Mouse (Mus musculus) ZHBTc4 (cell line): Measurements from ENCODE around the gene Adamtsl4.
A peak's percentile ranks its signal among the peaks of the same experiment; 100 is the strongest.

Experiments used
- DNase-seq: peaks from one replicate; pipeline ENCODE4 v3.0.0-alpha.2; 2011; ENCODE audit warnings: low read depth, low spot score

Gene Adamtsl4

GRCm38 (mm10) chr3:95687524-95688421, at the start of gene Adamtsl4:
Adamtsl4 (minus strand) TSS chr3:95687917.
- peak; percentile 85 for DNase-seq

- DNase-seq, result peak; percentile 51
Measured at GRCm38 (mm10) chr3:95735071-95735670, 47.5 kb upstream of the Adamtsl4 start.

GRCm38 (mm10) chr3:95734092-95734702, 46.5 kb upstream of the Adamtsl4 start:
- peak; percentile 16 for DNase-seq

GRCm38 (mm10) chr3:95732744-95733521, 45.2 kb upstream of the Adamtsl4 start:
- DNase-seq, result no peak

GRCm38 (mm10) chr3:95732297-95732696, 44.6 kb upstream of the Adamtsl4 start:
- DNase-seq, result no peak

- no peak for DNase-seq
Measured at GRCm38 (mm10) chr3:95731802-95732201, 44.1 kb upstream of the Adamtsl4 start.

- DNase-seq, result peak; percentile 16
Measured at GRCm38 (mm10) chr3:95730431-95730830, 42.7 kb upstream of the Adamtsl4 start.

GRCm38 (mm10) chr3:95728906-95729305, 41.2 kb upstream of the Adamtsl4 start:
- no peak for DNase-seq

GRCm38 (mm10) chr3:95726696-95727358, 39.1 kb upstream of the Adamtsl4 start:
- DNase-seq, result no peak

GRCm38 (mm10) chr3:95725863-95726262, 38.1 kb upstream of the Adamtsl4 start:
- DNase-seq, result no peak

- DNase-seq, result no peak
Measured at GRCm38 (mm10) chr3:95722386-95722785, 34.7 kb upstream of the Adamtsl4 start.

- DNase-seq, result no peak
Measured at GRCm38 (mm10) chr3:95718153-95718552, 30.4 kb upstream of the Adamtsl4 start.

- no peak for DNase-seq
Measured at GRCm38 (mm10) chr3:95716075-95716474, 28.4 kb upstream of the Adamtsl4 start.

GRCm38 (mm10) chr3:95709967-95710366, 22.2 kb upstream of the Adamtsl4 start:
- DNase-seq, result no peak

- no peak for DNase-seq
Measured at GRCm38 (mm10) chr3:95709044-95709443, 21.3 kb upstream of the Adamtsl4 start.

GRCm38 (mm10) chr3:95707497-95707896, 19.8 kb upstream of the Adamtsl4 start:
- no peak for DNase-seq

- DNase-seq, result no peak
Measured at GRCm38 (mm10) chr3:95706273-95706672, 18.6 kb upstream of the Adamtsl4 start.

GRCm38 (mm10) chr3:95704612-95705011, 16.9 kb upstream of the Adamtsl4 start:
- DNase-seq, result no peak

GRCm38 (mm10) chr3:95703276-95703675, 15.6 kb upstream of the Adamtsl4 start:
- no peak for DNase-seq

- DNase-seq, result peak; percentile 99
Measured at GRCm38 (mm10) chr3:95701877-95702540, 14.3 kb upstream of the Adamtsl4 start.

- no peak for DNase-seq
Measured at GRCm38 (mm10) chr3:95701085-95701484, 13.4 kb upstream of the Adamtsl4 start.
